Mouse (Mus musculus) CH12.LX (cell line): ENCODE measurements around the gene Nupr1l. TPM values are rescaled to one million over a fixed set of nuclear protein-coding genes. Genes with fewer than 3 reads are reported as not detected.

ENCODE experiments used
- DNase-seq: peaks from one replicate; pipeline ENCODE4 v3.0.0-alpha.2; 2013; ENCODE audit errors: extremely low read depth
- H3K27ac ChIP-seq: 2 replicates; pipeline ENCODE4 v1.5.1; 2012; ENCODE audit warnings: low read depth, mild to moderate bottlenecking, control low read depth, moderate library complexity; ENCODE audit not compliant: insufficient read depth
- H3K27me3 ChIP-seq: replicated peaks from 2 replicates; pipeline ENCODE3; 2012; ENCODE audit warnings: inconsistent platforms
- H3K36me3 ChIP-seq, 2 experiments: replicated peaks in 1 of 2; 2 replicates each; pipeline versions ENCODE3 to v1.6.1; 2012; ENCODE audit warnings: inconsistent platforms in 1 of 2, low read length in 1 of 2, mild to moderate bottlenecking in 1 of 2, mixed read lengths in 1 of 2, moderate library complexity in 1 of 2; ENCODE audit not compliant: control insufficient read depth in 1 of 2, insufficient read depth in 1 of 2
- H3K4me1 ChIP-seq, 2 experiments: 2 replicates each; pipeline ENCODE4 v1.6.1; 2012; ENCODE audit warnings: inconsistent platforms in 1 of 2, moderate library complexity in 1 of 2; ENCODE audit not compliant: insufficient read depth in 2 of 2, control insufficient read depth in 1 of 2
- H3K4me2 ChIP-seq: 2 replicates; pipeline ENCODE4 v1.6.1; 2012; ENCODE audit warnings: low read depth, mild to moderate bottlenecking, control low read depth; ENCODE audit not compliant: poor library complexity, insufficient read depth, severe bottlenecking
- H3K4me3 ChIP-seq, 3 experiments: fragments of 150-350 bp in 1 of 3; sonication (generic) in 1 of 3; replicated peaks in 1 of 3; 2 replicates each; pipeline versions ENCODE3 to v1.5.1; 2011 to 2012; ENCODE audit warnings: low read depth in 2 of 3, low read length in 2 of 3, mild to moderate bottlenecking in 2 of 3, moderate library complexity in 2 of 3, control low read depth in 1 of 3, improper control_type of control experiment in 1 of 3, inconsistent platforms in 1 of 3, mixed read lengths in 1 of 3; ENCODE audit not compliant: poor library complexity in 1 of 3
- H3K79me2 ChIP-seq: replicated peaks from 2 replicates; pipeline ENCODE4 v1.6.1; 2012; ENCODE audit warnings: mild to moderate bottlenecking, moderate library complexity; ENCODE audit not compliant: control insufficient read depth, poor library complexity, insufficient read depth, severe bottlenecking; ENCODE audit errors: extremely low read depth
- H3K9ac ChIP-seq: 2 replicates; pipeline ENCODE4 v1.6.1; 2012; ENCODE audit warnings: low read depth, mild to moderate bottlenecking, control low read depth, moderate library complexity; ENCODE audit not compliant: insufficient read depth
- H3K9me3 ChIP-seq: replicated peaks from 2 replicates; pipeline ENCODE3; 2012; ENCODE audit warnings: low read length, inconsistent platforms, mixed read lengths
- BHLHE40 ChIP-seq: IDR thresholded peaks from 2 replicates; pipeline ENCODE4 v1.6.1; 2011; ENCODE audit warnings: mild to moderate bottlenecking, low read depth, low read length, improper control_type of control experiment
- ELF1 ChIP-seq: IDR thresholded peaks from 2 replicates; pipeline ENCODE4 v1.6.1; 2014; ENCODE audit warnings: low read depth, mild to moderate bottlenecking, inconsistent platforms, low read length, improper control_type of control experiment
- ETS1 ChIP-seq: conservative IDR thresholded peaks from 2 replicates; pipeline ENCODE4 v1.6.1; 2012; ENCODE audit warnings: low read depth, mild to moderate bottlenecking, inconsistent platforms, low read length, improper control_type of control experiment, moderate library complexity
- HCFC1 ChIP-seq: IDR thresholded peaks from 2 replicates; pipeline ENCODE4 v1.6.1; 2012; ENCODE audit warnings: low read depth, mild to moderate bottlenecking, inconsistent platforms, low read length, improper control_type of control experiment
- JUND ChIP-seq: conservative IDR thresholded peaks from 2 replicates; pipeline ENCODE4 v1.6.1; 2011; ENCODE audit warnings: low read depth, low read length, improper control_type of control experiment
- KAT2A ChIP-seq: IDR thresholded peaks from 2 replicates; pipeline ENCODE4 v1.6.1; 2012; ENCODE audit warnings: low read length, improper control_type of control experiment, inconsistent platforms; ENCODE audit not compliant: insufficient replicate concordance
- MAX ChIP-seq: IDR thresholded peaks from 2 replicates; pipeline ENCODE4 v1.6.1; 2011; ENCODE audit warnings: low read length, improper control_type of control experiment
- MAZ ChIP-seq: IDR thresholded peaks from 2 replicates; pipeline ENCODE4 v1.6.1; 2012; ENCODE audit warnings: low read depth, mild to moderate bottlenecking, inconsistent platforms, low read length, improper control_type of control experiment, moderate library complexity
- MXI1 ChIP-seq: IDR thresholded peaks from 2 replicates; pipeline ENCODE4 v1.6.1; 2011; ENCODE audit warnings: mild to moderate bottlenecking, low read depth, low read length, improper control_type of control experiment
- NRF1 ChIP-seq: IDR thresholded peaks from 2 replicates; pipeline ENCODE4 v1.6.1; 2014; ENCODE audit warnings: low read depth, mild to moderate bottlenecking, inconsistent platforms, low read length, improper control_type of control experiment, moderate library complexity
- SIN3A ChIP-seq: IDR thresholded peaks from 2 replicates; pipeline ENCODE4 v1.6.1; 2012; ENCODE audit warnings: low read length, improper control_type of control experiment, inconsistent platforms
- TBP ChIP-seq: conservative IDR thresholded peaks from 2 replicates; pipeline ENCODE4 v1.6.1; 2011; ENCODE audit warnings: low read depth, low read length, improper control_type of control experiment
- USF2 ChIP-seq: conservative IDR thresholded peaks from 2 replicates; pipeline ENCODE4 v1.6.1; 2011; ENCODE audit warnings: low read depth, low read length, improper control_type of control experiment
- ZC3H11A ChIP-seq: IDR thresholded peaks from 2 replicates; pipeline ENCODE4 v1.6.1; 2012; ENCODE audit warnings: low read depth, mild to moderate bottlenecking, inconsistent platforms, low read length, improper control_type of control experiment
- ZNF384 ChIP-seq: IDR thresholded peaks from 2 replicates; pipeline ENCODE4 v1.6.1; 2012; ENCODE audit warnings: low read depth, low read length, improper control_type of control experiment, inconsistent platforms
- dilution Hi-C: fragments of 300-500 bp; cut with MboI; formaldehyde crosslinking; loops from 2 replicates; pipeline ENCODE4 v1.14.3; 2020; ENCODE audit warnings: low sequenced_read_pairs; ENCODE audit not compliant: extremely low pct_unique_long_range_greater_than_20kb, extremely low pct_ligation_motif_present
- in situ Hi-C: fragments of 300-500 bp; cut with MboI; formaldehyde crosslinking; loops from 3 replicates; pipeline ENCODE4 v1.14.3; 2019; ENCODE audit warnings: low sequenced_read_pairs, low pct_ligation_motif_present, low pct_unique_long_range_greater_than_20kb, mixed read lengths
- polyA plus RNA-seq: library from polyadenylated mRNA; unstranded; fragments of >175 nt; gene quantifications from 2 replicates; pipeline ENCODE4 v1.2.1, GENCODE M21; 2012; ENCODE audit warnings: low read depth; ENCODE audit not compliant: insufficient read length
- total RNA-seq, 2 experiments: library from RNA; depleted of rRNA; stranded (reverse); fragments of 300-350 nt in 1 of 2; fragments of >200 nt in 1 of 2; gene quantifications; 2 replicates each; pipeline ENCODE4 v1.2.3; 2012 to 2014

The Nupr1l gene
- total and polyA plus RNA-seq, 3 experiments, result 0.46 to 0.68 TPM; not detected in 1

DNA sequence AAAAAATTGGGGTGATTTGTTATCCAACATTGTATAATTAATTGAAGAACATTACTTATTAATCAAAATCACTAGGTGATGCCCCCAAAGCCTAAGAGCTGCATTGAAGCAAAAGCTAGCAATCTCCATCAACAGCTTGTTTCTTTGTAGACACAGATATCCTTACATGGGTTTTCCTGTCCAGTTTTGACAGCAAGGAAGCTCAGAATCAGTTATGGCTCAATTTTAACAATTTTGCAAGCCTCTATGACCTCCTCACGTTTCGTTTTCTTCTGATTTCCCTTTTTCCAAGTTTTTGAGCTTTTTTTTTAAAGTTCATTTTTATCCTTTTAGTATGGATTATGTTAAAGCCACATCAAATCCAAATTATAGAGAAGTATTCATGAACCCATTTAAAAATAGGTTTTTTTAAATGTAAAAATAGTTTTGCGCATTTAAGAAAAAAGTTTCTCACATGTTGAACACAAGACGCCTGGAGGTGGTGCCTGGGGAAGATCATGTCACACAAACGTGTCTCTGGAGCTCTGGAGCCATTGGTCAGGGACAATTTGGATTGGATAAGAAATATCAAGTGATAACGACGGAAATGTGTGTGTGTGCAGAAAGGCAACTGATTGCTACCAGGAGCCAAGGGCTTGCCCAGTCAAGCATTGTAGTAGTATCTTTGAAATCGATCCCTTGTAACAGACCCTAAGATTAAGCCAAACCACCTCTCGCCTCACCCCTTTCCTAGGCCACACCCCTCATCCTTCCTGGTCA, 32.6 kb downstream of the Nupr1l start:
- TF ChIP-seq BHLHE40, result peak; percentile 33; the same call in 1 of the 2 replicates
- no peak for TF ChIP-seq ETS1
- no peak for TF ChIP-seq SIN3A
- TF ChIP-seq ZNF384, result no peak
- peak; percentile 56 for TF ChIP-seq MXI1
- peaks cover 0 to 15% of the 10 kb centered on the region in 2 experiments; a peak in 2 of 4 replicates for H3K4me1 ChIP-seq
- in situ Hi-C loops, result no loop called here
- no peak overlapping the region for H3K27ac ChIP-seq
- peak overlapping the region; percentile 97 for H3K4me2 ChIP-seq
- dilution Hi-C loops, result no loop called here
- no peak for DNase-seq
- H3K9ac ChIP-seq, result peak overlapping the region; percentile 46; the same call in 1 of the 2 replicates
- H3K36me3 ChIP-seq, result peaks cover 4 to 12% of the 10 kb centered on the region in 2 experiments
- peak overlapping the region; percentile 52 to 82 (median 59) for H3K4me3 ChIP-seq
- H3K9me3 ChIP-seq, result no peaks in the 10 kb centered on the region
- no peaks in the 10 kb centered on the region for H3K27me3 ChIP-seq
- peaks cover 13% of the 10 kb centered on the region for H3K79me2 ChIP-seq

GRCm38 (mm10) chr5:129941495-129942045, 33.2 kb downstream of the Nupr1l start, which contains the start of gene Vkorc1l1:
Vkorc1l1 (plus strand) TSS chr5:129941970.
- Histone ChIP-seq H3K27ac (no peak within 1 kb of the TSS), H3K4me3 (peak within 1 kb of the TSS; percentile 86 to 98 (median 88)), H3K9me3 (no peaks in the 10 kb centered on the region), H3K79me2 (peaks cover 13% of the 10 kb centered on the region), H3K4me1 (peaks cover 0 to 15% of the 10 kb centered on the region in 2 experiments; a peak in 2 of 4 replicates), H3K4me2 (peak within 1 kb of the TSS; percentile 97), H3K36me3 (peaks cover 4 to 12% of the 10 kb centered on the region in 2 experiments), H3K9ac (peak within 1 kb of the TSS; percentile 90), H3K27me3 (no peaks in the 10 kb centered on the region)
- in situ Hi-C loops (no loop called here), dilution Hi-C loops (no loop called here)
- TF ChIP-seq KAT2A (no peak), MAZ (peak; percentile 86), JUND (no peak), MAX (0 out of 2 replicates have a peak, but pooled peaks have one; percentile 11), TBP (peak; percentile 81), USF2 (no peak), ELF1 (peak; percentile 40; the same call in 1 of the 2 replicates), HCFC1 (peak; percentile 32; the same call in 1 of the 2 replicates), NRF1 (peak; percentile 92), ZC3H11A (no peak)
- DNase-seq, result peak; percentile 97
